Mouse (Mus musculus) liver, embryonic 14.5 days (tissue): ENCODE data around the gene Pon1. TPM values are rescaled to one million over a fixed set of nuclear protein-coding genes. Genes with fewer than 3 reads are reported as not detected.
A peak's percentile ranks its signal among the peaks of the same experiment; 100 is the strongest.

ENCODE experiments used
- ATAC-seq: fragments of 200-750 bp; cut with Nextera tagmentation; 2 replicates; pipeline ENCODE4 v1.8.0; 2017; ENCODE audit warnings: moderate number of reproducible peaks, mild to moderate bottlenecking, moderate library complexity; ENCODE audit not compliant: insufficient read depth
- DNase-seq, 3 experiments: peaks; one replicate each; pipeline ENCODE4 v3.0.0-alpha.2; 2012 to 2013; ENCODE audit warnings: low read depth in 3 of 3, low spot score in 3 of 3
- H3K27ac ChIP-seq: fragments of 300-500 bp; sonication (generic); 2 replicates; pipeline ENCODE4 v1.5.1; 2014; ENCODE audit warnings: moderate library complexity, mild to moderate bottlenecking, control low read depth, inconsistent platforms
- H3K27me3 ChIP-seq: fragments of 300-500 bp; sonication (generic); 2 replicates; pipeline ENCODE4 v1.6.1; 2014; ENCODE audit warnings: mild to moderate bottlenecking, low read length, moderate library complexity; ENCODE audit not compliant: control insufficient read depth, insufficient read depth
- H3K36me3 ChIP-seq: fragments of 300-500 bp; sonication (generic); replicated peaks from 2 replicates; pipeline ENCODE4 v1.6.1; 2014; ENCODE audit warnings: low read depth; ENCODE audit not compliant: control insufficient read depth, insufficient read depth
- H3K4me1 ChIP-seq, 2 experiments: fragments of 200-500 bp in 1 of 2; fragments of 300-500 bp in 1 of 2; sonication (generic) in 1 of 2; replicated peaks; 2 replicates each; pipeline ENCODE4 v1.6.1; 2012 to 2014; ENCODE audit warnings: antibody characterized with exemption in 1 of 2, inconsistent platforms in 1 of 2, low read length in 1 of 2; ENCODE audit not compliant: control insufficient read depth in 2 of 2, insufficient read depth in 2 of 2
- H3K4me2 ChIP-seq: fragments of 300-500 bp; sonication (generic); 2 replicates; pipeline ENCODE4 v1.6.1; 2014; ENCODE audit warnings: low read depth, mild to moderate bottlenecking, control low read depth, moderate library complexity
- H3K4me3 ChIP-seq, 2 experiments: fragments of 200-500 bp in 1 of 2; fragments of 300-500 bp in 1 of 2; sonication (generic) in 1 of 2; 2 replicates each; pipeline ENCODE4 v1.5.1; 2012 to 2014; ENCODE audit warnings: low read depth in 2 of 2, low read length in 2 of 2, mild to moderate bottlenecking in 2 of 2, control low read depth in 1 of 2, inconsistent platforms in 1 of 2, moderate library complexity in 1 of 2; ENCODE audit not compliant: insufficient read depth in 1 of 2
- H3K9ac ChIP-seq: fragments of 300-500 bp; sonication (generic); replicated peaks from 2 replicates; pipeline ENCODE4 v1.6.1; 2014; ENCODE audit warnings: mild to moderate bottlenecking, control low read depth, moderate library complexity
- H3K9me3 ChIP-seq: fragments of 300-500 bp; sonication (generic); 2 replicates; pipeline ENCODE4 v1.6.1; 2016; ENCODE audit warnings: low read length, mixed read lengths; ENCODE audit not compliant: control insufficient read depth
- CTCF ChIP-seq: IDR thresholded peaks from 2 replicates; pipeline ENCODE4 v1.5.1; 2016; ENCODE audit warnings: antibody characterized with exemption, low read depth, control low read depth
- EP300 ChIP-seq: IDR thresholded peaks from 2 replicates; pipeline ENCODE4 v1.6.1; 2016; ENCODE audit warnings: antibody characterized with exemption, low read depth
- WGBS: fragments of 180-500 bp; shearing (Covaris S2); extraction: QIAGEN DNeasy Blood & Tissue Kit; methylation state at CpG from one replicate; pipeline ENCODE4 v1.1.7; 2014; ENCODE audit not compliant: insufficient replicate concordance; 5-methylcytosine and 5-hydroxymethylcytosine counted together
- polyA plus RNA-seq, 2 experiments: library from polyadenylated mRNA; depleted of rRNA in 1 of 2; stranded (reverse) in 1 of 2; unstranded in 1 of 2; fragments of >200 nt; fragmentation: Nextera tagmentation in 1 of 2; extraction: Ambion mirVana in 1 of 2; gene quantifications; 2 replicates each; pipeline versions ENCODE4 v1.2.1 to v1.2.3; 2012 to 2014

Pon1 gene
- polyA plus RNA-seq, 2 experiments, result 1.9 to 4.4 TPM

- 78% methylated on average over 6 of the region's 6 CpGs for WGBS
- ATAC-seq, result no peak
Measured at GRCm38 (mm10) chr6:5162052-5162451, 31.7 kb downstream of the Pon1 start.

GRCm38 (mm10) chr6:5159385-5159791 lies 34.4 kb downstream of the Pon1 start:
- Histone ChIP-seq H3K27ac (no peak overlapping the region; the same call in 1 of the 2 replicates), H3K4me3 (no peak overlapping the region), H3K9me3 (no peaks in the 10 kb centered on the region), H3K36me3 (no peaks in the 10 kb centered on the region), H3K27me3 (no peaks in the 10 kb centered on the region), H3K9ac (no peak overlapping the region), H3K4me2 (peak overlapping the region; percentile 16), H3K4me1 (peaks cover 47 to 50% of the 10 kb centered on the region in 2 experiments)
- ATAC-seq (no peak), DNase-seq (no peak)
- TF ChIP-seq CTCF (no peak), EP300 (no peak)
- 32% methylated on average over 7 of the region's 7 CpGs for WGBS

More at GRCm38 (mm10) chr6:5162052-5162451, 31.7 kb downstream of the Pon1 start:
- Histone ChIP-seq H3K4me1 (peaks cover 31 to 38% of the 10 kb centered on the region in 2 experiments), H3K27me3 (no peaks in the 10 kb centered on the region), H3K27ac (no peak overlapping the region), H3K9me3 (no peaks in the 10 kb centered on the region), H3K36me3 (no peaks in the 10 kb centered on the region), H3K4me2 (no peak overlapping the region), H3K4me3 (no peak overlapping the region), H3K9ac (no peak overlapping the region)
- TF ChIP-seq CTCF (no peak), EP300 (no peak)
- no peak for DNase-seq

GRCm38 (mm10) chr6:5156541-5157425 lies 37.0 kb downstream of the Pon1 start:
- Histone ChIP-seq H3K4me3 (no peak overlapping the region), H3K9ac (peak overlapping the region; percentile 71), H3K4me2 (peak overlapping the region; percentile 75), H3K27ac (peak overlapping the region; percentile 94), H3K9me3 (no peaks in the 10 kb centered on the region), H3K36me3 (no peaks in the 10 kb centered on the region), H3K4me1 (peaks cover 61 to 64% of the 10 kb centered on the region in 2 experiments), H3K27me3 (no peaks in the 10 kb centered on the region)
- DNase-seq (peak; percentile 53 to 70 (median 63)), ATAC-seq (peak; percentile 67)
- 19% methylated on average over 6 of the region's 6 CpGs for WGBS
- TF ChIP-seq EP300 (peak; percentile 92), CTCF (no peak)

GRCm38 (mm10) chr6:5155313-5155927 lies 38.3 kb downstream of the Pon1 start:
- DNase-seq (peak; percentile 82 to 90 (median 83)), ATAC-seq (peak; percentile 89)
- 14% methylated on average over 1 of the region's 1 CpGs for WGBS
- H3K4me2 ChIP-seq, result peak overlapping the region; percentile 75
- no peaks in the 10 kb centered on the region for H3K9me3 ChIP-seq
- H3K4me3 ChIP-seq, result peak overlapping the region; percentile 49 to 57
- peak overlapping the region; percentile 71 for H3K9ac ChIP-seq
- TF ChIP-seq CTCF (peak; percentile 20; the same call in 1 of the 2 replicates), EP300 (peak; percentile 97)
- peak overlapping the region; percentile 94 for H3K27ac ChIP-seq
- H3K36me3 ChIP-seq, result no peaks in the 10 kb centered on the region
- H3K4me1 ChIP-seq, result peaks cover 69 to 72% of the 10 kb centered on the region in 2 experiments
- H3K27me3 ChIP-seq, result no peaks in the 10 kb centered on the region

- Histone ChIP-seq H3K4me1 (peaks cover 65 to 69% of the 10 kb centered on the region in 2 experiments), H3K9me3 (no peaks in the 10 kb centered on the region), H3K36me3 (no peaks in the 10 kb centered on the region), H3K4me2 (peak overlapping the region; percentile 75), H3K27ac (peak overlapping the region; percentile 94), H3K27me3 (no peaks in the 10 kb centered on the region), H3K4me3 (peak overlapping the region; percentile 49 to 57), H3K9ac (peak overlapping the region; percentile 71)
- ATAC-seq (peak; percentile 14; the same call in 1 of the 2 replicates), DNase-seq (peak in 2 of 3 experiments; percentile 25 to 47)
- whole genome bisulfite sequencing, result 30% methylated on average over 6 of the region's 6 CpGs
- no peak for TF ChIP-seq CTCF
- no peak; the same call in 1 of the 2 replicates for TF ChIP-seq EP300
Measured at GRCm38 (mm10) chr6:5154786-5155185, 39.0 kb downstream of the Pon1 start.
